Mouse (Mus musculus): ENCODE measurements at regions not wholly inside any gene's neighbourhood (a gene's known extent, or its start where the extent isn't known, plus 50 kb on each side); places are given as distances from the start of the nearest gene placed in this dataset.

DNA sequence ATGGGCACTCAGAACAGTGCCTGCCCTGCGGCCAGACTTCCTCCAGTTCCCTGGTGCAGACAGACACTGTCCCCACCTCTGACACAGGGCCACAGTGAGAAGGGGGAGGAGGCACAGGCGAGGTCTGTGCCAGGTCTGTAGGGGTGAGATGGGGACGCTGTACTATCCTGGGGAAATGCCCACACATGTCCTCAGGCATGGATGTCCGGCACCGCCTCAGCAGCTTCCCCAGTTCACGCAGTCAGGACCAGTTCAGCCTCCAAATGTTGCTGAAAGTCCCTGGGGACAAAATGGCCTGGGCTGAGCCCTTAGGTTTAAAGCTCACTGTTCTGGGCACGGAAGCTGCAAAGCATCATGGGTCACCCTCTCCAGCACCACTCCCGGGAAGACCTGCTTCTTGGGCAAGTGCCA, 78.4 kb upstream of the Ptpn1 start:
- Histone ChIP-seq H3K79me3 (ENCODE audit: low read depth) (no peaks in the 10 kb centered on the region), H3K36me3 (ENCODE audit: control insufficient read depth, insufficient read depth) (no peaks in the 10 kb centered on the region), H3K79me2 (ENCODE audit: control insufficient read depth, insufficient read depth) (no peaks in the 10 kb centered on the region), H3K4me3 (ENCODE audit: insufficient read depth, poor library complexity, severe bottlenecking) (no peak overlapping the region), H3K27me3 (ENCODE audit: control insufficient read depth, insufficient read depth, insufficient read length) (no peaks in the 10 kb centered on the region), H3ac (ENCODE audit: control insufficient read depth, insufficient read length, low read depth) (no peak overlapping the region)
- TF ChIP-seq CTCF (IDR thresholded peaks at IDR 0.05; ENCODE audit: control insufficient read depth, insufficient read depth, insufficient read length), result no peak
- no peak for TF ChIP-seq MYOG (IDR thresholded peaks at IDR 0.05; ENCODE audit: control insufficient read depth, extremely low read depth, insufficient read length)

GRCm38 (mm10) chr2:167852582-167852981, 79.3 kb upstream of the Ptpn1 start:
- H3K36me3 ChIP-seq (ENCODE audit: control insufficient read depth, insufficient read depth), result no peaks in the 10 kb centered on the region
- H3ac ChIP-seq (ENCODE audit: control insufficient read depth, insufficient read length, low read depth), result no peak overlapping the region
- no peaks in the 10 kb centered on the region for H3K79me3 ChIP-seq (ENCODE audit: low read depth)
- no peaks in the 10 kb centered on the region for H3K27me3 ChIP-seq (ENCODE audit: control insufficient read depth, insufficient read depth, insufficient read length)
- no peak for TF ChIP-seq MYOG (IDR thresholded peaks at IDR 0.05; ENCODE audit: control insufficient read depth, extremely low read depth, insufficient read length)
- TF ChIP-seq FOSL1 (IDR thresholded peaks at IDR 0.05; ENCODE audit: insufficient read depth, low read length, poor library complexity, severe bottlenecking), result no peak
- TF ChIP-seq CEBPB (IDR thresholded peaks at IDR 0.05; ENCODE audit: low read depth), result no peak
- TF ChIP-seq MYOD1 (IDR thresholded peaks at IDR 0.05; ENCODE audit: control insufficient read depth, insufficient read length, low read depth), result no peak
- H3K4me3 ChIP-seq (ENCODE audit: insufficient read depth, poor library complexity, severe bottlenecking), result no peak overlapping the region
- H3K79me2 ChIP-seq (ENCODE audit: control insufficient read depth, insufficient read depth), result no peaks in the 10 kb centered on the region

- H3K4me3 ChIP-seq (ENCODE audit: insufficient read depth, poor library complexity, severe bottlenecking), result no peak overlapping the region
- no peak for TF ChIP-seq CTCF (IDR thresholded peaks at IDR 0.05; ENCODE audit: control insufficient read depth, insufficient read depth, insufficient read length)
- TF ChIP-seq CEBPB (IDR thresholded peaks at IDR 0.05; ENCODE audit: low read depth), result no peak
- TF ChIP-seq USF1 (IDR thresholded peaks at IDR 0.05; ENCODE audit: low read depth), result no peak
- TF ChIP-seq MAX (IDR thresholded peaks at IDR 0.05), result no peak
- no peak for TF ChIP-seq MYOD1 (IDR thresholded peaks at IDR 0.05; ENCODE audit: control insufficient read depth, insufficient read length, low read depth)
- H3K36me3 ChIP-seq (ENCODE audit: control insufficient read depth, insufficient read depth), result no peaks in the 10 kb centered on the region
- H3K79me2 ChIP-seq (ENCODE audit: control insufficient read depth, insufficient read depth), result no peaks in the 10 kb centered on the region
- no peak overlapping the region for H3ac ChIP-seq (ENCODE audit: control insufficient read depth, insufficient read length, low read depth)
- no peaks in the 10 kb centered on the region for H3K79me3 ChIP-seq (ENCODE audit: low read depth)
- no peaks in the 10 kb centered on the region for H3K27me3 ChIP-seq (ENCODE audit: control insufficient read depth, insufficient read depth, insufficient read length)
These were observed 80.5 kb upstream of the Ptpn1 start for GRCm38 (mm10) chr2:167851216-167851896.

- no peaks in the 10 kb centered on the region for H3K79me3 ChIP-seq (ENCODE audit: low read depth)
- no peak for TF ChIP-seq CEBPB (IDR thresholded peaks at IDR 0.05; ENCODE audit: low read depth)
- no peak for TF ChIP-seq USF1 (IDR thresholded peaks at IDR 0.05; ENCODE audit: low read depth)
- TF ChIP-seq MYOD1 (IDR thresholded peaks at IDR 0.05; ENCODE audit: control insufficient read depth, insufficient read length, low read depth), result no peak
- TF ChIP-seq MAX (IDR thresholded peaks at IDR 0.05), result no peak
- no peak for TF ChIP-seq CTCF (IDR thresholded peaks at IDR 0.05; ENCODE audit: control insufficient read depth, insufficient read depth, insufficient read length)
- no peak for TF ChIP-seq MYOG (IDR thresholded peaks at IDR 0.05; ENCODE audit: control insufficient read depth, extremely low read depth, insufficient read length)
- no peak for TF ChIP-seq FOSL1 (IDR thresholded peaks at IDR 0.05; ENCODE audit: insufficient read depth, low read length, poor library complexity, severe bottlenecking)
- no peak overlapping the region for H3ac ChIP-seq (ENCODE audit: control insufficient read depth, insufficient read length, low read depth)
- H3K27me3 ChIP-seq (ENCODE audit: control insufficient read depth, insufficient read depth, insufficient read length), result no peaks in the 10 kb centered on the region
- H3K4me3 ChIP-seq (ENCODE audit: insufficient read depth, poor library complexity, severe bottlenecking), result no peak overlapping the region
- no peaks in the 10 kb centered on the region for H3K36me3 ChIP-seq (ENCODE audit: control insufficient read depth, insufficient read depth)
- no peaks in the 10 kb centered on the region for H3K79me2 ChIP-seq (ENCODE audit: control insufficient read depth, insufficient read depth)
These were observed 81.8 kb upstream of the Ptpn1 start for GRCm38 (mm10) chr2:167849999-167850552.

- TF ChIP-seq MYOG (IDR thresholded peaks at IDR 0.05; ENCODE audit: control insufficient read depth, extremely low read depth, insufficient read length) (no peak), MAX (IDR thresholded peaks at IDR 0.05) (no peak), USF1 (IDR thresholded peaks at IDR 0.05; ENCODE audit: low read depth) (no peak), CEBPB (IDR thresholded peaks at IDR 0.05; ENCODE audit: low read depth) (no peak), MYOD1 (IDR thresholded peaks at IDR 0.05; ENCODE audit: control insufficient read depth, insufficient read length, low read depth) (no peak), CTCF (IDR thresholded peaks at IDR 0.05; ENCODE audit: control insufficient read depth, insufficient read depth, insufficient read length) (no peak), FOSL1 (IDR thresholded peaks at IDR 0.05; ENCODE audit: insufficient read depth, low read length, poor library complexity, severe bottlenecking) (no peak)
- Histone ChIP-seq H3K27me3 (ENCODE audit: control insufficient read depth, insufficient read depth, insufficient read length) (no peaks in the 10 kb centered on the region), H3K79me2 (ENCODE audit: control insufficient read depth, insufficient read depth) (no peaks in the 10 kb centered on the region), H3K36me3 (ENCODE audit: control insufficient read depth, insufficient read depth) (no peaks in the 10 kb centered on the region), H3K79me3 (ENCODE audit: low read depth) (no peaks in the 10 kb centered on the region), H3K4me3 (ENCODE audit: insufficient read depth, poor library complexity, severe bottlenecking) (no peak overlapping the region), H3ac (ENCODE audit: control insufficient read depth, insufficient read length, low read depth) (no peak overlapping the region)
These were observed 83.1 kb upstream of the Ptpn1 start for GRCm38 (mm10) chr2:167848468-167849440.

Measured in C2C12 (cell line).